7 mouse cellular contexts compared by ENCODE assay signal in the genomic region with DNA sequence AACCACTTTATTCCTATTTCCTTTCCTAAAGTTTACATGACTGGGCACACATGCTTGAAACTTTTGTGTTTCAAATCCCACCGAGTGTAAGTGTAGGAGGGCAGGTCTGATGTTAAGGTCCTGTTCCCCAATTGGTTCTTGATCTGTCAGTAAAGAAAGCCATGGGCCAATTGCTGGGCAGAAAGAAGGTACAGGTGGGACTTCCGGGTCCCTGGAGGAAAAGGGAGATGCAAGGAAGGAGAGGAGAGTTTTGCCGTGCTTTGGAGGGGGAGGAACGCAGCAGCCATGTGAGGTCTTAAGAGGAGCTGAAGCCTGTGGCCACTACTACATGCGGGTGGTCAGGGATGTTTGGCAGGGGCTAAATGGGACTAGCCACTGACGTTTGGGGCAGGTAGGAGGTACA. TPM values are rescaled to one million over a fixed set of nuclear protein-coding genes. Genes with fewer than 3 reads are reported as not detected.
DNase-seq lines count a peak whose midpoint lies in the region; ATAC-seq and TF ChIP-seq lines count a peak whose summit lies in the region.

No protein-coding gene starts in this region.

- 52% methylated on average over 6 of the region's 6 CpGs for WGBS in midbrain, embryonic 12.5 days
- WGBS in midbrain, postnatal 0 days: 57% methylated on average over 6 of the region's 6 CpGs
- WGBS in intestine, embryonic 14.5 days: 47% methylated on average over 6 of the region's 6 CpGs
- 55% methylated on average over 6 of the region's 6 CpGs for WGBS in small intestine, adult 2 months

- H3K4me1 ChIP-seq in midbrain, embryonic 12.5 days: peaks cover 16% of the 10 kb centered on the region
- H3K4me1 ChIP-seq in midbrain, postnatal 0 days (ENCODE audit: insufficient read depth, low read length): no peaks in the 10 kb centered on the region
- H3K4me1 ChIP-seq in intestine, embryonic 14.5 days (replicated peaks; ENCODE audit: control insufficient read depth, insufficient read depth, low read length): no peaks in the 10 kb centered on the region; the same call in 1 of the 2 replicates
- H3K4me1 ChIP-seq in small intestine, adult 2 months (ENCODE audit: control insufficient read depth, insufficient read depth, insufficient read length, low read length): peaks cover 6% of the 10 kb centered on the region; the same call in 1 of the 2 replicates

- H3K36me3 ChIP-seq in midbrain, embryonic 12.5 days: no peaks in the 10 kb centered on the region
- H3K36me3 ChIP-seq in midbrain, postnatal 0 days (ENCODE audit: insufficient read depth, low read length): no peaks in the 10 kb centered on the region
- no peaks in the 10 kb centered on the region for H3K36me3 ChIP-seq in intestine, embryonic 14.5 days (ENCODE audit: control insufficient read depth, insufficient read depth, low read length)
- no peaks in the 10 kb centered on the region for H3K36me3 ChIP-seq in small intestine, adult 2 months (ENCODE audit: control insufficient read depth, insufficient read depth, low read length)

- no peak overlapping the region for H3K4me3 ChIP-seq in midbrain, embryonic 12.5 days
- H3K4me3 ChIP-seq in midbrain, postnatal 0 days (ENCODE audit: low read depth, low read length): no peak overlapping the region
- H3K4me3 ChIP-seq in intestine, embryonic 14.5 days (ENCODE audit: low read depth, low read length): 0 out of 2 replicates have a peak overlapping the region, but pooled peaks have one; percentile 21
- H3K4me3 ChIP-seq in small intestine, adult 2 months (ENCODE audit: low read depth, low read length): peak overlapping the region; percentile 60

- H3K27me3 ChIP-seq in midbrain, embryonic 12.5 days: no peaks in the 10 kb centered on the region
- no peaks in the 10 kb centered on the region for H3K27me3 ChIP-seq in midbrain, postnatal 0 days (ENCODE audit: insufficient read depth, low read length)
- no peaks in the 10 kb centered on the region for H3K27me3 ChIP-seq in intestine, embryonic 14.5 days (replicated peaks; ENCODE audit: control insufficient read depth, insufficient read depth, low read length)
- H3K27me3 ChIP-seq in small intestine, adult 2 months (ENCODE audit: control insufficient read depth, insufficient read depth, low read length): no peaks in the 10 kb centered on the region

- no peaks in the 10 kb centered on the region for H3K9me3 ChIP-seq in midbrain, embryonic 12.5 days
- no peaks in the 10 kb centered on the region for H3K9me3 ChIP-seq in midbrain, postnatal 0 days (ENCODE audit: low read length)
- H3K9me3 ChIP-seq in intestine, embryonic 14.5 days (ENCODE audit: control insufficient read depth, low read length): no peaks in the 10 kb centered on the region

- no peak for ATAC-seq in midbrain, embryonic 12.5 days (ENCODE audit: low FRiP score, low read depth)
- ATAC-seq in midbrain, postnatal 0 days (ENCODE audit: low FRiP score): no peak
- ATAC-seq in intestine, embryonic 14.5 days (replicated peaks; ENCODE audit: low FRiP score, low TSS enrichment, low read depth): no peak

- no peak overlapping the region for H3K27ac ChIP-seq in midbrain, embryonic 12.5 days (replicated peaks)
- H3K27ac ChIP-seq in midbrain, postnatal 0 days (ENCODE audit: low read depth, low read length): no peak overlapping the region
- no peak overlapping the region for H3K27ac ChIP-seq in intestine, embryonic 14.5 days (ENCODE audit: low read depth)
- H3K27ac ChIP-seq in small intestine, adult 2 months (ENCODE audit: insufficient read depth, low read depth, low read length): peak overlapping the region; percentile 44

- no peak for DNase-seq in midbrain, postnatal 0 days (ENCODE audit: low spot score)
- peak; percentile 12 for DNase-seq in brain, adult 2 months (ENCODE audit: low read depth, low spot score)
- DNase-seq in intestine, embryonic 14.5 days (ENCODE audit: low spot score): no peak
- no peak for DNase-seq in left cerebral cortex, postnatal 4 days
- no peak for DNase-seq in adrenal gland, postnatal 25 days

- intact Hi-C loops in left cerebral cortex, postnatal 4 days (cut with DNase I): no loop called here

- no peak for TF ChIP-seq CTCF in midbrain, postnatal 0 days (IDR thresholded peaks at IDR 0.05)
- TF ChIP-seq CTCF in small intestine, adult 2 months (IDR thresholded peaks at IDR 0.05; ENCODE audit: extremely low read depth, insufficient read length, insufficient replicate concordance, low read depth, low read length): no peak

- TF ChIP-seq POLR2A in small intestine, adult 2 months (IDR thresholded peaks at IDR 0.05; ENCODE audit: low read depth, low read length): peak; percentile 20; the same call in 1 of the 2 replicates

- no peak overlapping the region for H3K9ac ChIP-seq in midbrain, embryonic 12.5 days (replicated peaks)
- H3K9ac ChIP-seq in midbrain, postnatal 0 days (replicated peaks; ENCODE audit: low read length, poor library complexity, severe bottlenecking): no peak overlapping the region
- no peak overlapping the region for H3K9ac ChIP-seq in intestine, embryonic 14.5 days (ENCODE audit: low read length)

- H3K4me2 ChIP-seq in midbrain, embryonic 12.5 days (replicated peaks): peak overlapping the region; percentile 4; the same call in 1 of the 2 replicates
- H3K4me2 ChIP-seq in midbrain, postnatal 0 days (ENCODE audit: low read depth, low read length, poor library complexity, severe bottlenecking): no peak overlapping the region
- H3K4me2 ChIP-seq in intestine, embryonic 14.5 days (ENCODE audit: low read length): peak overlapping the region; percentile 23

RNA-seq across cellular contexts. Expression of a gene that starts 35.7 kb away (rescaled TPM):
- 0.07 and 0.26 TPM in 2 replicates for polyA plus RNA-seq in midbrain, embryonic 12.5 days (2016; fragmentation: Nextera tagmentation; extraction: Ambion mirVana)
- 0.52 TPM in 1 of 2 replicates, not detected in the other for total RNA-seq in midbrain, postnatal 0 days (2014; rRNA removed)
- 0.44 and 0.72 TPM in 2 replicates for polyA plus RNA-seq in midbrain, postnatal 0 days (2015; fragmentation: Nextera tagmentation; extraction: Ambion mirVana)
- 0.13 and 0.38 TPM in 2 replicates for polyA plus RNA-seq in intestine, embryonic 14.5 days (2014; fragmentation: Nextera tagmentation; extraction: Ambion mirVana)
- 1.0 and 1.6 TPM in 2 replicates for polyA plus RNA-seq in small intestine, adult 2 months (2012; rRNA removed)
- total RNA-seq in left cerebral cortex, postnatal 4 days (2021): under 1 TPM; 0.12 to 0.52 TPM
- 0.36 and 3.0 TPM in 2 replicates for total RNA-seq in adrenal gland, postnatal 25 days (2021)

RNA-seq across cellular contexts. Expression of a gene that starts 48.6 kb away (rescaled TPM):
- 1.7 and 2.7 TPM in 2 replicates for polyA plus RNA-seq in midbrain, embryonic 12.5 days (2016; fragmentation: Nextera tagmentation; extraction: Ambion mirVana)
- 4.3 and 11.7 TPM in 2 replicates for total RNA-seq in midbrain, postnatal 0 days (2014; rRNA removed)
- polyA plus RNA-seq in midbrain, postnatal 0 days (2015; fragmentation: Nextera tagmentation; extraction: Ambion mirVana): 1.7 and 1.9 TPM in 2 replicates
- 3.0 and 4.0 TPM in 2 replicates for polyA plus RNA-seq in intestine, embryonic 14.5 days (2014; fragmentation: Nextera tagmentation; extraction: Ambion mirVana)
- 2.5 and 7.5 TPM in 2 replicates for polyA plus RNA-seq in small intestine, adult 2 months (2012; rRNA removed)
- total RNA-seq in left cerebral cortex, postnatal 4 days (2021): 10 to 100 TPM; 10.2 to 13.5 TPM
- total RNA-seq in adrenal gland, postnatal 25 days (2021): 3.4 and 4.3 TPM in 2 replicates

Comparison
In these comparisons a context has a peak if more than half of its experiments do, and no peak if none do; other contexts are left out.
1. H3K4me3 ChIP-seq: peak in intestine, embryonic 14.5 days (single experiment) and small intestine, adult 2 months (single experiment); none in midbrain, embryonic 12.5 days (single experiment) and midbrain, postnatal 0 days (single experiment).